Mouse (Mus musculus) megakaryocyte, embryonic 14.5 days (primary cell): ENCODE data around the gene Rpl18a.

Experiments used
- FLI1 ChIP-seq: IDR thresholded peaks from 2 replicates; pipeline ENCODE4 v1.6.1; 2012; ENCODE audit warnings: low read length, inconsistent platforms, mixed read lengths
- GATA1 ChIP-seq: IDR thresholded peaks from 3 replicates; pipeline ENCODE4 v1.6.1; 2012; ENCODE audit warnings: mixed read lengths, low read length, inconsistent platforms, borderline replicate concordance

GRCm38 (mm10) chr8:70868559-70869198 is 28.5 kb downstream of the Rpl18a start:
- no peak for TF ChIP-seq GATA1
- TF ChIP-seq FLI1: no peak
